Mouse (Mus musculus): ENCODE measurements at regions not wholly inside any gene's neighbourhood (a gene's known extent, or its start where the extent isn't known, plus 50 kb on each side); places are given as distances from the start of the nearest gene placed in this dataset.

- TF ChIP-seq CTCF (IDR thresholded peaks at IDR 0.05; ENCODE audit: borderline replicate concordance, insufficient read depth, low read depth, low read length): no peak
- TF ChIP-seq POLR2A (IDR thresholded peaks at IDR 0.05; ENCODE audit: borderline replicate concordance, insufficient read depth, low read length): no peak
These were observed 51.7 kb upstream of the Kcna3 start for GRCm38 (mm10) chr3:106984231-106984630.

Measured in cerebellum, adult 2 months (tissue).